Mouse (Mus musculus) thymus, postnatal 25 days (tissue): Measurements from ENCODE around the gene Tedc1.

Source experiments
- DNase-seq: peaks from one replicate; pipeline ENCODE4 v3.0.0; 2022

The Tedc1 gene

GRCm38 (mm10) chr12:113155887-113156539, at the start of gene Tedc1:
TSS of gene Tedc1 (plus strand) at chr12:113156421.
- DNase-seq: peak; percentile 100

- DNase-seq: no peak
Observed at GRCm38 (mm10) chr12:113107431-113108124, 48.6 kb upstream of the Tedc1 start.

- DNase-seq: no peak
Observed at GRCm38 (mm10) chr12:113108528-113109283, 47.5 kb upstream of the Tedc1 start.

GRCm38 (mm10) chr12:113109801-113110200, 46.4 kb upstream of the Tedc1 start:
- DNase-seq: no peak

GRCm38 (mm10) chr12:113114141-113114540, 42.1 kb upstream of the Tedc1 start:
- no peak for DNase-seq

GRCm38 (mm10) chr12:113114856-113115538, 41.2 kb upstream of the Tedc1 start:
- no peak for DNase-seq

- peak; percentile 76 for DNase-seq
Observed at GRCm38 (mm10) chr12:113119516-113120410, 36.5 kb upstream of the Tedc1 start.

GRCm38 (mm10) chr12:113124726-113125125, 31.5 kb upstream of the Tedc1 start:
- no peak for DNase-seq

GRCm38 (mm10) chr12:113130732-113131131, 25.5 kb upstream of the Tedc1 start:
- no peak for DNase-seq

- DNase-seq: no peak
Observed at GRCm38 (mm10) chr12:113131601-113132000, 24.6 kb upstream of the Tedc1 start.

- DNase-seq: no peak
Observed at GRCm38 (mm10) chr12:113132567-113132966, 23.7 kb upstream of the Tedc1 start.

- DNase-seq: no peak
Observed at GRCm38 (mm10) chr12:113133260-113133659, 23.0 kb upstream of the Tedc1 start.

GRCm38 (mm10) chr12:113133861-113134403, 22.3 kb upstream of the Tedc1 start:
- no peak for DNase-seq

- no peak for DNase-seq
Observed at GRCm38 (mm10) chr12:113134502-113134901, 21.7 kb upstream of the Tedc1 start.

- DNase-seq: no peak
Observed at GRCm38 (mm10) chr12:113135401-113135800, 20.8 kb upstream of the Tedc1 start.

- no peak for DNase-seq
Observed at GRCm38 (mm10) chr12:113136492-113137020, 19.7 kb upstream of the Tedc1 start.

- no peak for DNase-seq
Observed at GRCm38 (mm10) chr12:113137260-113138213, 18.7 kb upstream of the Tedc1 start.

- no peak for DNase-seq
Observed at GRCm38 (mm10) chr12:113138291-113138690, 17.9 kb upstream of the Tedc1 start.

- no peak for DNase-seq
Observed at GRCm38 (mm10) chr12:113138901-113139864, 17.0 kb upstream of the Tedc1 start.
